Mouse (Mus musculus) ES-Bruce4 (cell line): Measurements from ENCODE around the gene L3mbtl4. TPM values are rescaled to one million over a fixed set of nuclear protein-coding genes. Genes with fewer than 3 reads are reported as not detected.

Source experiments
- H3K27ac ChIP-seq: 2 replicates; pipeline ENCODE4 v1.5.1; 2012; ENCODE audit warnings: low read length, inconsistent platforms; ENCODE audit not compliant: insufficient read depth
- H3K27me3 ChIP-seq: 2 replicates; pipeline ENCODE4 v1.6.1; 2012; ENCODE audit warnings: mild to moderate bottlenecking, low read length, inconsistent platforms; ENCODE audit not compliant: control insufficient read depth, poor library complexity, insufficient read depth, severe bottlenecking
- H3K36me3 ChIP-seq: 2 replicates; pipeline ENCODE4 v1.6.1; 2012; ENCODE audit warnings: inconsistent platforms, mild to moderate bottlenecking, low read length, moderate library complexity; ENCODE audit not compliant: control insufficient read depth, poor library complexity, insufficient read depth, severe bottlenecking
- H3K4me1 ChIP-seq: one replicate; pipeline ENCODE4 v1.8.1; 2011; ENCODE audit warnings: low read length; ENCODE audit not compliant: control insufficient read depth, insufficient read depth
- H3K4me3 ChIP-seq: 2 replicates; pipeline ENCODE4 v1.5.1; 2011; ENCODE audit warnings: low read depth, mild to moderate bottlenecking, low read length
- H3K9ac ChIP-seq: 2 replicates; pipeline ENCODE4 v1.6.1; 2012; ENCODE audit warnings: low read depth, mild to moderate bottlenecking, inconsistent platforms; ENCODE audit not compliant: poor library complexity, severe bottlenecking
- H3K9me3 ChIP-seq: replicated peaks from 2 replicates; pipeline ENCODE4 v1.6.1; 2012; ENCODE audit warnings: mild to moderate bottlenecking, low read length, inconsistent platforms; ENCODE audit not compliant: control insufficient read depth, poor library complexity, insufficient read depth, severe bottlenecking
- CTCF ChIP-seq: IDR thresholded peaks from one replicate; pipeline ENCODE4 v1.8.1; 2011; ENCODE audit warnings: low read depth, low read length
- EP300 ChIP-seq: IDR thresholded peaks from 2 replicates; pipeline ENCODE4 v1.6.1; 2011; ENCODE audit warnings: low read depth, low read length; ENCODE audit not compliant: insufficient read depth
- POLR2A ChIP-seq: IDR thresholded peaks from one replicate; pipeline ENCODE4 v1.8.1; 2011; ENCODE audit warnings: low read length; ENCODE audit not compliant: insufficient read depth
- polyA plus RNA-seq: library from polyadenylated mRNA; stranded (reverse); fragments of >200 nt; gene quantifications from 2 replicates; pipeline ENCODE4 v1.2.4, GENCODE M21; 2011; ENCODE audit warnings: low read depth; ENCODE audit not compliant: missing spikeins, insufficient read depth, insufficient read length

Gene L3mbtl4
- polyA plus RNA-seq, 1 experiment = not detected

GRCm38 (mm10) chr17:68711350-68711749 lies 437.8 kb downstream of the L3mbtl4 start:
- H3K9me3 ChIP-seq = no peaks in the 10 kb centered on the region
- no peak overlapping the region for H3K4me3 ChIP-seq
- no peak overlapping the region for H3K27ac ChIP-seq
- TF ChIP-seq CTCF (no peak), POLR2A (no peak), EP300 (no peak)
- no peaks in the 10 kb centered on the region for H3K4me1 ChIP-seq
- H3K27me3 ChIP-seq = no peaks in the 10 kb centered on the region
- no peak overlapping the region for H3K9ac ChIP-seq
- H3K36me3 ChIP-seq = no peaks in the 10 kb centered on the region

- Histone ChIP-seq H3K27ac (no peak overlapping the region), H3K4me3 (no peak overlapping the region), H3K9me3 (no peaks in the 10 kb centered on the region), H3K27me3 (no peaks in the 10 kb centered on the region), H3K9ac (no peak overlapping the region), H3K36me3 (no peaks in the 10 kb centered on the region), H3K4me1 (no peaks in the 10 kb centered on the region)
- no peak for TF ChIP-seq POLR2A
- TF ChIP-seq EP300 = no peak
- TF ChIP-seq CTCF = no peak
Measured at GRCm38 (mm10) chr17:68748296-68748695, 474.7 kb downstream of the L3mbtl4 start.

GRCm38 (mm10) chr17:68750513-68750912 lies 476.9 kb downstream of the L3mbtl4 start:
- Histone ChIP-seq H3K9ac (no peak overlapping the region), H3K4me3 (no peak overlapping the region), H3K36me3 (no peaks in the 10 kb centered on the region), H3K4me1 (no peaks in the 10 kb centered on the region), H3K9me3 (no peaks in the 10 kb centered on the region), H3K27ac (no peak overlapping the region), H3K27me3 (no peaks in the 10 kb centered on the region)
- no peak for TF ChIP-seq EP300
- TF ChIP-seq POLR2A = no peak
- no peak for TF ChIP-seq CTCF

GRCm38 (mm10) chr17:68753112-68753511 lies 479.5 kb downstream of the L3mbtl4 start:
- H3K4me1 ChIP-seq = no peaks in the 10 kb centered on the region

GRCm38 (mm10) chr17:68754789-68755188 lies 481.2 kb downstream of the L3mbtl4 start:
- Histone ChIP-seq H3K4me3 (no peak overlapping the region), H3K27me3 (no peaks in the 10 kb centered on the region), H3K27ac (no peak overlapping the region), H3K9me3 (no peaks in the 10 kb centered on the region), H3K9ac (no peak overlapping the region), H3K36me3 (no peaks in the 10 kb centered on the region), H3K4me1 (no peaks in the 10 kb centered on the region)
- no peak for TF ChIP-seq EP300
- no peak for TF ChIP-seq POLR2A
- no peak for TF ChIP-seq CTCF

More at GRCm38 (mm10) chr17:68753112-68753511, 479.5 kb downstream of the L3mbtl4 start:
- no peaks in the 10 kb centered on the region for H3K36me3 ChIP-seq
- H3K27ac ChIP-seq = no peak overlapping the region
- no peaks in the 10 kb centered on the region for H3K9me3 ChIP-seq
- no peaks in the 10 kb centered on the region for H3K27me3 ChIP-seq
- H3K4me3 ChIP-seq = no peak overlapping the region
- H3K9ac ChIP-seq = no peak overlapping the region
- TF ChIP-seq CTCF = no peak
- no peak for TF ChIP-seq POLR2A
- TF ChIP-seq EP300 = no peak

- Histone ChIP-seq H3K9ac (no peak overlapping the region), H3K9me3 (no peaks in the 10 kb centered on the region), H3K36me3 (no peaks in the 10 kb centered on the region), H3K4me3 (no peak overlapping the region), H3K4me1 (no peaks in the 10 kb centered on the region), H3K27ac (no peak overlapping the region), H3K27me3 (no peaks in the 10 kb centered on the region)
- TF ChIP-seq EP300 (no peak), CTCF (no peak), POLR2A (no peak)
Measured at GRCm38 (mm10) chr17:68758428-68758827, 484.8 kb downstream of the L3mbtl4 start.

GRCm38 (mm10) chr17:68758936-68759335 lies 485.3 kb downstream of the L3mbtl4 start:
- Histone ChIP-seq H3K4me1 (no peaks in the 10 kb centered on the region), H3K9me3 (no peaks in the 10 kb centered on the region), H3K4me3 (no peak overlapping the region), H3K36me3 (no peaks in the 10 kb centered on the region), H3K27ac (no peak overlapping the region), H3K27me3 (no peaks in the 10 kb centered on the region), H3K9ac (no peak overlapping the region)
- TF ChIP-seq POLR2A (no peak), EP300 (no peak), CTCF (no peak)
